Mouse (Mus musculus): ENCODE measurements around the gene Olfr913. TPM values are rescaled to one million over a fixed set of nuclear protein-coding genes. Genes with fewer than 3 reads are reported as not detected.

Gene Olfr913
- polyA plus RNA-seq (2012; rRNA removed) = not detected in 2 replicates

DNA sequence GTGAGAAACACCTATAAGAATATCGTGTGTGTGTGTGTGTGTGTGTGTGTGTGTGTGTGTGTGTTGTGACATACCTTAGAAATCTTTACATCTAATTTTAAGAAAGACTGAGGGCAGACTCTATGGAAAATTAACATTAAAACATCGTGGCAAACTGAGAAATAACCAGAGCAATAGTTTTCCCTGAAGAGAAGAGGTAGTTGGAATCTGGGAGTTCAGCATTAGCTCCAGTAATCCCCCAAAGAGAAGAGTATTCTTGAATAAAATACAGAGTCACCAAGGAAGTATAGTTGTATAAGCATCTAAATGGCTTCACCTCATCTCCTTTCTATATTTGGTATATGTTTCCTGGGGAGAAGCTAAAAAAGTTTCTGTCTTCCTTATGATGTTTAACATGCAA is at the start of gene Olfr913:
Gene Olfr913, plus strand, starts transcription at position 301 of the 400 bp plus-strand sequence.
- no peak within 1 kb of the TSS for H3K27ac ChIP-seq (ENCODE audit: control insufficient read depth, insufficient read depth, low read depth, low read length)
- H3K36me3 ChIP-seq (ENCODE audit: control insufficient read depth, insufficient read depth, low read length) = no peaks in the 10 kb centered on the region
- no peak within 1 kb of the TSS for H3K4me3 ChIP-seq (ENCODE audit: control insufficient read depth, low read depth, low read length)
- TF ChIP-seq POLR2A (IDR thresholded peaks at IDR 0.05; ENCODE audit: control insufficient read depth, low read depth, low read length) (no peak), CTCF (IDR thresholded peaks at IDR 0.05; ENCODE audit: control insufficient read depth, insufficient read depth, insufficient replicate concordance, low read depth, low read length) (no peak)
- H3K27me3 ChIP-seq (ENCODE audit: control insufficient read depth, insufficient read depth, low read length) = no peaks in the 10 kb centered on the region
- H3K4me1 ChIP-seq (ENCODE audit: control insufficient read depth, insufficient read depth, low read length) = no peaks in the 10 kb centered on the region

DNA sequence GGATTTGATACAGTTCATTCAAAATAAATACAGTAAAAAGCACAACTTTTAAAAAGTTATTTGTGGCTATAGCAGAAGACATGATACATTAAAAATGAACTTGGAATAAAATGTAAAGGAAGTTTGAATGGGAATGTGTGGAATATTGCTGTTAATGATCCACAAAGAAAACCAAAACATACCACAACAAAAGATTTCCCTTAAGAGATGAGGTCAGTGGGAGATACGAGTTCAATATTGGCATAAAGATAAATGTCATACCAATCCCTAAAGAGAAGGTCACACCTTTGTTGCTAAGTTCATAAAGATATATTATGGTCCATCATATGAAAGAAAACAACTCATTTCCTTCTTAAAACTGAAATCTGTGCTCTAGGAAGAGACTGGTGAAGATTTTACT is 12.7 kb upstream of the Olfr913 start, which contains the start of gene Olfr912:
Gene Olfr912, plus strand, starts transcription at position 301 of the 400 bp plus-strand sequence.
- Histone ChIP-seq H3K4me1 (ENCODE audit: control insufficient read depth, insufficient read depth, low read length) (no peaks in the 10 kb centered on the region), H3K36me3 (ENCODE audit: control insufficient read depth, insufficient read depth, low read length) (no peaks in the 10 kb centered on the region), H3K4me3 (ENCODE audit: control insufficient read depth, low read depth, low read length) (no peak within 1 kb of the TSS), H3K27ac (ENCODE audit: control insufficient read depth, insufficient read depth, low read depth, low read length) (no peak within 1 kb of the TSS), H3K27me3 (ENCODE audit: control insufficient read depth, insufficient read depth, low read length) (no peaks in the 10 kb centered on the region)
- TF ChIP-seq CTCF (IDR thresholded peaks at IDR 0.05; ENCODE audit: control insufficient read depth, insufficient read depth, insufficient replicate concordance, low read depth, low read length) = no peak
- no peak for TF ChIP-seq POLR2A (IDR thresholded peaks at IDR 0.05; ENCODE audit: control insufficient read depth, low read depth, low read length)

DNA sequence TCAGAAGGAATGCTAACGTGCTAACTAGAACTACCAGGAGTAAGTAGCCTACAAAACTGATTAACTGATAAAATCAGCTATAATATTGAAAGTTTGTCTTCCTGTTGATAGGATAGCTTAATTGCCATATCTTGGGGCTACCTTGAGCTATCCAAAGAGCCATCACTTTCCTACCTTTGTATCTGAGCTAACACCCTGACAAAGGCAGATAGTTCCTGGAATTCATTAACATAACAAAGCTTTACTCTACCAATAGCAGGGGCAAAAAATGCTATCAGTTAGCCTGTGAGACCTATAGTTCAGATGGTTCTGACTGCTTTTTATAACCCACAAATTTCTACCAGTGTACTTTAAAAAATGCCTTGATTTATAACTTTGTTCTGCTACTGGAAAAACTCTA is 1.5 kb upstream of the Olfr913 start:
- Histone ChIP-seq H3K4me1 (ENCODE audit: control insufficient read depth, insufficient read depth, low read length) (no peaks in the 10 kb centered on the region), H3K27me3 (ENCODE audit: control insufficient read depth, insufficient read depth, low read length) (no peaks in the 10 kb centered on the region), H3K27ac (ENCODE audit: control insufficient read depth, insufficient read depth, low read depth, low read length) (no peak overlapping the region), H3K36me3 (ENCODE audit: control insufficient read depth, insufficient read depth, low read length) (no peaks in the 10 kb centered on the region), H3K4me3 (ENCODE audit: control insufficient read depth, low read depth, low read length) (no peak overlapping the region)
- TF ChIP-seq POLR2A (IDR thresholded peaks at IDR 0.05; ENCODE audit: control insufficient read depth, low read depth, low read length) = no peak
- no peak for TF ChIP-seq CTCF (IDR thresholded peaks at IDR 0.05; ENCODE audit: control insufficient read depth, insufficient read depth, insufficient replicate concordance, low read depth, low read length)

DNA sequence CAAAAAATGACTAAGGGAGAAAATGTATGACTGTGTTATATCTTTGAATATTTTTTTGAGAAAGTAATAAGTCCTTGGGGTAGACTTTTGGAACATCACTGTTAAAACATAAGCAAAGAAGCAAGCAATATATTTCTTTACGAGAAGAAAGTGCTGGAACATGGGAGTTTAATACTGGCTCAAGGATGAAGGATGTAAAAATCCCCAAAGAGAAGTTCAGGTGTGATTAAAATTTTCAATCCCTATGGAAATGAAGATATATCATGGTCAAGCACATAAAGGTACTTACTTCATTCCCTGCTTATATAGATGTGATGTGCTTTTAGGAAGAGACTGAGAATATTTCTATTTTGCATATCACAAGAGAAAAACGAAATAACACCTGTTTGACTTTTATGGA is 12.2 kb downstream of the Olfr913 start, which contains the start of gene Olfr914:
Gene Olfr914, plus strand, starts transcription at position 301 of the 400 bp plus-strand sequence.
- H3K27ac ChIP-seq (ENCODE audit: control insufficient read depth, insufficient read depth, low read depth, low read length) = no peak within 1 kb of the TSS
- no peak within 1 kb of the TSS for H3K4me3 ChIP-seq (ENCODE audit: control insufficient read depth, low read depth, low read length)
- H3K4me1 ChIP-seq (ENCODE audit: control insufficient read depth, insufficient read depth, low read length) = no peaks in the 10 kb centered on the region
- H3K36me3 ChIP-seq (ENCODE audit: control insufficient read depth, insufficient read depth, low read length) = no peaks in the 10 kb centered on the region
- H3K27me3 ChIP-seq (ENCODE audit: control insufficient read depth, insufficient read depth, low read length) = no peaks in the 10 kb centered on the region
- TF ChIP-seq CTCF (IDR thresholded peaks at IDR 0.05; ENCODE audit: control insufficient read depth, insufficient read depth, insufficient replicate concordance, low read depth, low read length) (no peak), POLR2A (IDR thresholded peaks at IDR 0.05; ENCODE audit: control insufficient read depth, low read depth, low read length) (no peak)

DNA sequence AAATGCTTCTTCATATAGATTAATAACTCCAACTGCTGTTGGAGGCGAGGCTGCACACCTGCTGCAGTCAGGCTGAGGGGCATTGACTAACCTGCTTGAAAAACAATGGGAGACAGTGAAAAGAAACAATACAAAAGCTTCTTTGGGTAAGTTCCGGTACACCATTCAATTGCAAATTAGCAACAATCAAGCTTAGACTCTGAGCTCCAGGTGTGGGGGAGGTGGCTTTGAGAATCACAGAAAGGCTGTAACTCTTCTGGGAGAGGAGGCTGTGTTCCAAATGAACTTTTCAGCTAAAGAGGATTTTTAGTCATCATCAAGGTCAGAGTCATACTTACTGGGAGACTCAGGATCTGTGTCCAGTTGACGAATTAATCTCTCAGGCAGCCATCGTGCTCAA is 39.8 kb downstream of the Olfr913 start:
- Histone ChIP-seq H3K27ac (ENCODE audit: control insufficient read depth, insufficient read depth, low read depth, low read length) (no peak overlapping the region), H3K27me3 (ENCODE audit: control insufficient read depth, insufficient read depth, low read length) (no peaks in the 10 kb centered on the region), H3K4me1 (ENCODE audit: control insufficient read depth, insufficient read depth, low read length) (no peaks in the 10 kb centered on the region), H3K4me3 (ENCODE audit: control insufficient read depth, low read depth, low read length) (no peak overlapping the region), H3K36me3 (ENCODE audit: control insufficient read depth, insufficient read depth, low read length) (no peaks in the 10 kb centered on the region)
- TF ChIP-seq POLR2A (IDR thresholded peaks at IDR 0.05; ENCODE audit: control insufficient read depth, low read depth, low read length) (no peak), CTCF (IDR thresholded peaks at IDR 0.05; ENCODE audit: control insufficient read depth, insufficient read depth, insufficient replicate concordance, low read depth, low read length) (no peak)

Other genes starting within 250 kb of the Olfr913 start
- gene Olfr898, start 244.3 kb upstream of the Olfr913 start, polyA plus RNA-seq (2012; rRNA removed) = 0.25 TPM in 1 of 2 replicates, not detected in the other
- gene Olfr250, start 225.9 kb upstream of the Olfr913 start, polyA plus RNA-seq (2012; rRNA removed) = not detected in 2 replicates
- gene Olfr251, start 215.7 kb upstream of the Olfr913 start, polyA plus RNA-seq (2012; rRNA removed) = not detected in 2 replicates
- gene Olfr147, start 191.1 kb upstream of the Olfr913 start, polyA plus RNA-seq (2012; rRNA removed) = not detected in 2 replicates
- gene Olfr901, start 163.3 kb upstream of the Olfr913 start, polyA plus RNA-seq (2012; rRNA removed) = not detected in 2 replicates
- not detected in 2 replicates for gene Olfr902, start 145.1 kb upstream of the Olfr913 start, polyA plus RNA-seq (2012; rRNA removed)
- gene Olfr904, start 129.6 kb upstream of the Olfr913 start, polyA plus RNA-seq (2012; rRNA removed) = not detected in 2 replicates
- gene Olfr905, start 121.7 kb upstream of the Olfr913 start, polyA plus RNA-seq (2012; rRNA removed) = not detected in 2 replicates
- not detected in 2 replicates for gene Olfr906, start 105.7 kb upstream of the Olfr913 start, polyA plus RNA-seq (2012; rRNA removed)
- gene Olfr907, start 97.0 kb upstream of the Olfr913 start, polyA plus RNA-seq (2012; rRNA removed) = not detected in 2 replicates
- gene Olfr911-ps1, start 71.2 kb upstream of the Olfr913 start, polyA plus RNA-seq (2012; rRNA removed) = not detected in 2 replicates
- gene Olfr910, start 54.9 kb upstream of the Olfr913 start, polyA plus RNA-seq (2012; rRNA removed) = not detected in 2 replicates
- gene Olfr912, start 12.6 kb upstream of the Olfr913 start, polyA plus RNA-seq (2012; rRNA removed) = not detected in 2 replicates
- gene Olfr914, start 12.3 kb downstream of the Olfr913 start, polyA plus RNA-seq (2012; rRNA removed) = not detected in 2 replicates
- not detected in 2 replicates for gene Olfr916, start 67.1 kb downstream of the Olfr913 start, polyA plus RNA-seq (2012; rRNA removed)
- gene Olfr917, start 73.1 kb downstream of the Olfr913 start, polyA plus RNA-seq (2012; rRNA removed) = not detected in 2 replicates
- gene Olfr918, start 81.8 kb downstream of the Olfr913 start, polyA plus RNA-seq (2012; rRNA removed) = not detected in 2 replicates
- not detected in 2 replicates for gene Olfr919, start 110.9 kb downstream of the Olfr913 start, polyA plus RNA-seq (2012; rRNA removed)
- 1.5 and 2.4 TPM in 2 replicates for gene Vwa5a, start 125.5 kb downstream of the Olfr913 start, polyA plus RNA-seq (2012; rRNA removed)
- gene Olfr920, start 159.5 kb downstream of the Olfr913 start, polyA plus RNA-seq (2012; rRNA removed) = 0.04 and 0.07 TPM in 2 replicates
- not detected in 2 replicates for gene Olfr921, start 180.3 kb downstream of the Olfr913 start, polyA plus RNA-seq (2012; rRNA removed)
- gene Olfr922, start 221.9 kb downstream of the Olfr913 start, polyA plus RNA-seq (2012; rRNA removed) = not detected in 2 replicates
- not detected in 2 replicates for gene Olfr923, start 233.8 kb downstream of the Olfr913 start, polyA plus RNA-seq (2012; rRNA removed)